Mouse (Mus musculus): ENCODE data around the gene Miga1. TPM values are rescaled to one million over a fixed set of nuclear protein-coding genes. Genes with fewer than 3 reads are reported as not detected.

The Miga1 gene
- polyA plus RNA-seq, 1 experiment from 2014 or later = 3.6 TPM

DNA sequence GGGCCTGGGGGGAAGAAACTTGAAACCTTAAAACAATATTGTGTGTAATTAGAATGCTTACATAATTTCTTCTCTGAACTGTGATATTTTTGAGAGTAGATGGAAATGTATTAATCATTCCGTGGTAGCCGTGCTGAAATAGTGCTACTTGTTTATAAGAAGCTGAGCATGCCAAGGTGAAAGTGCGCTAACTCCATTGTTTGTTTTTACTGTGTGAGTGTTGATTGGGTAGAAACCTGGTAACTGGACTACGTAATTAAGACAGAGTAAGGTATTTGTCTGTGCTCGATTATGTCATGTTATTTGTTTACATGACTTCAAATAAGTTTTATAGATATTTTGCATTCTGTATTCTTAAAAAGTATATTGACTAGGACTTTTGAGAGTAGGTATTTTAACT, 110.9 kb downstream of the Miga1 start:
- no peaks in the 10 kb centered on the region for H3K9me3 ChIP-seq (ENCODE audit: control insufficient read depth, low read length)
- H3K4me3 ChIP-seq (ENCODE audit: low read depth, low read length) = no peak overlapping the region
- H3K27ac ChIP-seq (replicated peaks) = no peak overlapping the region
- ATAC-seq (ENCODE audit: low FRiP score, low TSS enrichment) (no peak), DNase-seq (ENCODE audit: low spot score) (no peak)
- no peaks in the 10 kb centered on the region for H3K4me1 ChIP-seq (replicated peaks; ENCODE audit: control insufficient read depth, insufficient read depth)
- no peaks in the 10 kb centered on the region for H3K27me3 ChIP-seq (ENCODE audit: control insufficient read depth, insufficient read depth, low read length)
- TF ChIP-seq EP300 (optimal IDR thresholded peaks at IDR 0.05) = no peak
- no peak overlapping the region for H3K9ac ChIP-seq (ENCODE audit: low read length)
- 69% methylated on average over 5 of the region's 5 CpGs for WGBS
- no peak overlapping the region for H3K4me2 ChIP-seq (replicated peaks; ENCODE audit: low read depth)
- H3K36me3 ChIP-seq (ENCODE audit: control insufficient read depth, insufficient read depth, low read length) = peaks cover 23% of the 10 kb centered on the region

DNA sequence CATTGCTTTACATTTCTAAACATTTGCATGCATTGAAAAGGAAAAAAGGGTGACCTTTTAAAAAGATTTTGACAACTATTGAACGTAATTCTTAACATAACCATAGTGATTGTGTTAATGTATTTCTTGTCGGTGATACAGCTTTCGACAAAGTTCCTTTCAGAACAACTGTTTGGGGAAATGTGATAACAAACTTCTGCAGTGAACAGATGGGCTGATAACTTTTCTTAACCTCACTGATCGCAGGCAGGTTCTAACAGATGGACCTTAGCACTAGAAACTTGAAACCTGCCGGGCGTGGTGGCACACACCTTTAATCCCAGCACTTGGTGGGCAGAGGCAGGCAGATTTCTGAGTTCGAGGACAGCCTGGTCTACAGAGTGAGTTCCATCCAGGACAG, 111.4 kb downstream of the Miga1 start:
- 84% methylated on average over 7 of the region's 7 CpGs for WGBS

DNA sequence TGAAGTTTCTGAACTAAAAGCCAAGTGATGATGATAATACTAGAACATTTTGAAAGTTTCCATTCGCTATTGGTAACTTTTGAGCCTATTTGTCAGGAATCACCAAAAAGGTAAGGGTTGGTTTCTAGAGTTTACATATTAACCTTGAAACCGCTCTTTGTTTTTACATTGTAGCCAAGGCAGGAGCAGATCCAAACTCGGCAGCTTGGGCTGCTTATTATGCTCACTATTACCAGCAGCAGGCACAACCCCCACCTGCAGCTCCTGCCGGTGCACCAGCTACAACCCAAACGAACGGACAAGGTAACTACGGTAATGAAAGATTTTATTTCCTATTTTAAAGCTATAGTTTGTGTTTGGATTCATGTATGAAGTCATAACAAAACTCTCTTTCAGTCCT, 114.3 kb downstream of the Miga1 start:
- ATAC-seq (ENCODE audit: low FRiP score, low TSS enrichment) (no peak), DNase-seq (ENCODE audit: low spot score) (no peak)
- Histone ChIP-seq H3K4me1 (replicated peaks; ENCODE audit: control insufficient read depth, insufficient read depth) (no peaks in the 10 kb centered on the region), H3K27ac (replicated peaks) (no peak overlapping the region), H3K4me3 (ENCODE audit: low read depth, low read length) (no peak overlapping the region), H3K9ac (ENCODE audit: low read length) (no peak overlapping the region), H3K36me3 (ENCODE audit: control insufficient read depth, insufficient read depth, low read length) (peaks cover 37% of the 10 kb centered on the region), H3K9me3 (ENCODE audit: control insufficient read depth, low read length) (no peaks in the 10 kb centered on the region), H3K27me3 (ENCODE audit: control insufficient read depth, insufficient read depth, low read length) (no peaks in the 10 kb centered on the region), H3K4me2 (replicated peaks; ENCODE audit: low read depth) (no peak overlapping the region)
- TF ChIP-seq CTCF (IDR thresholded peaks at IDR 0.05; ENCODE audit: low read depth) (no peak), EP300 (optimal IDR thresholded peaks at IDR 0.05) (no peak)
- 81% methylated on average over 7 of the region's 7 CpGs for WGBS

More for the DNA sequence above, 111.4 kb downstream of the Miga1 start:
- Histone ChIP-seq H3K36me3 (ENCODE audit: control insufficient read depth, insufficient read depth, low read length) (peaks cover 27% of the 10 kb centered on the region), H3K27ac (replicated peaks) (no peak overlapping the region), H3K4me2 (replicated peaks; ENCODE audit: low read depth) (no peak overlapping the region), H3K27me3 (ENCODE audit: control insufficient read depth, insufficient read depth, low read length) (no peaks in the 10 kb centered on the region), H3K4me1 (replicated peaks; ENCODE audit: control insufficient read depth, insufficient read depth) (no peaks in the 10 kb centered on the region), H3K9ac (ENCODE audit: low read length) (no peak overlapping the region), H3K9me3 (ENCODE audit: control insufficient read depth, low read length) (no peaks in the 10 kb centered on the region), H3K4me3 (ENCODE audit: low read depth, low read length) (no peak overlapping the region)
- no peak for DNase-seq (ENCODE audit: low spot score)
- ATAC-seq (ENCODE audit: low FRiP score, low TSS enrichment) = no peak
- TF ChIP-seq EP300 (optimal IDR thresholded peaks at IDR 0.05) (no peak), CTCF (IDR thresholded peaks at IDR 0.05; ENCODE audit: low read depth) (no peak)

DNA sequence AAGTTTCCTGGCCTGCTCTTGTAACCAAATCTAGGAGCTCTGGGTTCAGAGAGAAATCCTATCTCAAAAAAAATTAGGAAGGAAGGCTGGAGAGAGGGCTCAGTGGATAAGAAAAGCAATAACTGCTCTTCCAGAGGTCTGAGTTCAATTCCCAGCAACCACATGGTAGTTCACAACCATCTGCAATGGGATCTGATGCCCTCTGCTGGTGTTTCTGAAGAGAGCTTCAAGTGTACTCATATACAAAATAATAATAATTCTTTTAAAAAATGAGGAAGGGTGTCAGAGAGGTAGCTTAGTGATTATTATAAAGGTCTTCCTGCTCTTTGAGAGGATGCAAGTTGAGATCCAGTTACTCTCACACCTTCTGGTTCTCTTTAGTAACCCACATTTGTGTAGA, 115.3 kb downstream of the Miga1 start:
- ATAC-seq (ENCODE audit: low FRiP score, low TSS enrichment) (no peak), DNase-seq (ENCODE audit: low spot score) (no peak)
- TF ChIP-seq EP300 (optimal IDR thresholded peaks at IDR 0.05) (no peak), CTCF (IDR thresholded peaks at IDR 0.05; ENCODE audit: low read depth) (peak; percentile 44)
- Histone ChIP-seq H3K9me3 (ENCODE audit: control insufficient read depth, low read length) (no peaks in the 10 kb centered on the region), H3K36me3 (ENCODE audit: control insufficient read depth, insufficient read depth, low read length) (peaks cover 39% of the 10 kb centered on the region), H3K27me3 (ENCODE audit: control insufficient read depth, insufficient read depth, low read length) (no peaks in the 10 kb centered on the region), H3K4me3 (ENCODE audit: low read depth, low read length) (no peak overlapping the region), H3K27ac (replicated peaks) (no peak overlapping the region), H3K4me2 (replicated peaks; ENCODE audit: low read depth) (no peak overlapping the region), H3K9ac (ENCODE audit: low read length) (no peak overlapping the region), H3K4me1 (replicated peaks; ENCODE audit: control insufficient read depth, insufficient read depth) (no peaks in the 10 kb centered on the region)

Other genes with a start within 250 kb of the Miga1 start
- 76.1 and 82.5 TPM in 2 replicates for gene Gipc2, start 174.2 kb downstream of the Miga1 start, polyA plus RNA-seq (2015; fragmentation: Nextera tagmentation; extraction: Ambion mirVana)
- gene Dnajb4, start 130.1 kb downstream of the Miga1 start, polyA plus RNA-seq (2015; fragmentation: Nextera tagmentation; extraction: Ambion mirVana) = 26.4 and 29.0 TPM in 2 replicates
- gene Fubp1, start 130.0 kb downstream of the Miga1 start, polyA plus RNA-seq (2015; fragmentation: Nextera tagmentation; extraction: Ambion mirVana) = 60.2 and 60.5 TPM in 2 replicates
- 29.8 and 37.9 TPM in 2 replicates for gene Nexn, start 74.1 kb downstream of the Miga1 start, polyA plus RNA-seq (2015; fragmentation: Nextera tagmentation; extraction: Ambion mirVana)
- 15.7 and 16.1 TPM in 2 replicates for gene Usp33, start 6.1 kb upstream of the Miga1 start, polyA plus RNA-seq (2015; fragmentation: Nextera tagmentation; extraction: Ambion mirVana)
- 19.0 and 22.8 TPM in 2 replicates for gene Zzz3, start 55.1 kb upstream of the Miga1 start, polyA plus RNA-seq (2015; fragmentation: Nextera tagmentation; extraction: Ambion mirVana)

Measured in stomach, postnatal 0 days (tissue).